Mouse (Mus musculus) lung, adult 2 months (tissue): ENCODE measurements around the gene Trcg1. TPM values are rescaled to one million over a fixed set of nuclear protein-coding genes. Genes with fewer than 3 reads are reported as not detected.

ENCODE experiments used
- DNase-seq: peaks from one replicate; pipeline ENCODE4 v3.0.0; 2022
- H3K4me1 ChIP-seq: fragments of 200-500 bp; 2 replicates; pipeline ENCODE4 v1.6.1; 2011; ENCODE audit warnings: low read length; ENCODE audit not compliant: control insufficient read depth, insufficient read depth
- H3K4me3 ChIP-seq: fragments of 200-500 bp; replicated peaks from 2 replicates; pipeline ENCODE3; 2011; ENCODE audit warnings: low read depth, mild to moderate bottlenecking, control low read depth, low read length; ENCODE audit errors: extremely low read depth
- CTCF ChIP-seq: fragments of 200-500 bp; IDR thresholded peaks from 2 replicates; pipeline ENCODE4 v1.5.1; 2011; ENCODE audit warnings: mild to moderate bottlenecking, low read length, control low read depth; ENCODE audit not compliant: insufficient read depth
- POLR2A ChIP-seq: fragments of 200-500 bp; IDR thresholded peaks from 2 replicates; pipeline ENCODE4 v1.6.1; 2011; ENCODE audit warnings: low read depth, mild to moderate bottlenecking, control low read depth, low read length, borderline replicate concordance; ENCODE audit errors: extremely low read depth
- WGBS: fragments of 180-500 bp; shearing (Covaris S2); methylation state at CpG from one replicate; pipeline ENCODE4 v1.1.7; 2018; 5-methylcytosine and 5-hydroxymethylcytosine counted together
- polyA plus RNA-seq: library from polyadenylated mRNA; depleted of rRNA; stranded (reverse); fragments of >200 nt; gene quantifications from 2 replicates; pipeline ENCODE4 v1.2.3, GENCODE M21; 2012

The Trcg1 gene
- polyA plus RNA-seq, 1 experiment: not detected

DNA sequence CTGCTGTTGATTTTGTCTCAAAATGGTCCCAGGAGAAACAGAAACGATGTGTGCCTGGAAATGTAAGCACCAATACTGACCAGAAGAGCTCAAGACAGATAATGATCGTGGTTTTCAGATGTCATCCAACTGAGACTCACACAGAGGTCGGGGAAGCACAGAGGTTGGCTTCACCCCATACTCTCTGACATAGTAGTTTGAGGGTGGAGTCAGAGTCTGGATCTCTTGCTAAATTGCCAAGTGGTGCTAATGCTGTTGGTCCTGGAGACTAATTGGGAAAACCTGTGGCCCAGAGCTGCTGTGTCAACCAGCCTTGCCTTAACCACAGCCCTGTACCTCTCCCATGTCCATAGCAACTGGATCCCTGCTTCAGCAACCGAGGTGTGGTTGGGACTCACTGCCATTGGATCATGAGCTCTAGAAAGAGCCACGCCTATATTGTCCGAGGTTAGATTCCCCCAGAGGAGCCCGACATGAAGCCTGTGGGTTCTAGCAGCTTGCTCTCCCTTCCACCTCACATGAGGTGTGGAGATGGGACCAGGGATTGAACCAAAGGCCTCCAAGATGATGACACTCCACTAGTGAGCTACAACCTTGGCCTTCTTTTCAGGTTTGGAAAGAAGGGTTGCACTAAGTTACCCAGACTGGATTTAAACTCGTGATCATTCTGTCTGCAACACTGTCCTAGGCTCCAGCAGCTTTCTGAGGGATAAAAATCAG lies 4.7 kb upstream of the Trcg1 start:
- WGBS: 63% methylated on average over 8 of the region's 8 CpGs
- Histone ChIP-seq H3K4me1 (0 out of 2 replicates have a peak, but pooled peaks cover 2% of the 10 kb centered on the region), H3K4me3 (no peak overlapping the region)
- DNase-seq: no peak
- TF ChIP-seq POLR2A: no peak
- TF ChIP-seq CTCF: no peak

DNA sequence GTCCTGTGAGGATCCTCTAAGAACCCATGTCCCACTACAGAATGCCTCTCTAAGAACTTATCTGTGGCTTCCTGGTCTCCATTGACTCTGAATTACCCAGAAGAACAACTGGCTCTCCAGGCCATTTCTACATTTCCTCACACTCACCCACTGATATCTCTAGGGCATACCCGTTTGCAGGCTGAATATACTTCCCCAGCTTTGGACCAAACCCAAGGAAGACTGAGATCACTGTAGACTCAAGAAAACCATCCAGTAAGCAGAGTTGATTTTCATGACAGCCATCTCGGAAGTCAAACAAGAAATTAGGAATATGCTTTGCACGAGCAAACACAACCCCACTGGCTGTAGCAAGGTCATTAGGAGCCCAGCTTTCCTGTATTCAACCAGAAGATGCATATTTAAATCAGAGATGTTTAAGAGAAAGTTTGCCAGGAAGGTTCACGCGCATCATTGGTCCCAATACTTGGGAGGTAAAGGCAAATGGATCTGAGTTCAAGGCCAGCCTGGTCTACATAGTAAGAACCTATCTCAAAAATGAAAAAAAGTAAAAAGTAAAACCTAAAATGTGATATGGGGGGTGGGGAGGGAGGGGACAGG lies 3.9 kb upstream of the Trcg1 start:
- Histone ChIP-seq H3K4me1 (0 out of 2 replicates have a peak, but pooled peaks cover 2% of the 10 kb centered on the region), H3K4me3 (no peak overlapping the region)
- DNase-seq: no peak
- TF ChIP-seq POLR2A (no peak), CTCF (no peak)
- 82% methylated on average over 5 of the region's 5 CpGs for WGBS

DNA sequence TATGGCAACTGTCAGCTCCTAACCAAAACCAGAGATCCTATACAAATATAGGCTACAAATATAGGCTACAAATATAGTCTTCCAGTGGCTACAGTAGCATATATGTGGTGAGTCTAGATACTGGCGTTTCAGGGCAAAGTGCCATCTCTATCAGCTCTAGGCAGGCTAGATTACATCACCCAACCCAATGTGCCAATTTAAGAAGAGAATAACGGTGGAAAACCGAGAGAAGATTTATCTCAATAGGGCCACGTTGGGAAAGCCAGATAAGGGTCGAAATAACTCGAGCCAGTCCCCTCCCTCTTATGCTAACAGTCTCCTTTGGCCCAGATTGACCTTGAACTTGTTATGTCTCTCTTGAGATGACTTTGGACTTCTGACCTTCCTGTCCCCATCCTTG lies 3.2 kb upstream of the Trcg1 start:
- no peak for TF ChIP-seq POLR2A
- TF ChIP-seq CTCF: no peak
- WGBS: 59% methylated on average over 6 of the region's 6 CpGs
- Histone ChIP-seq H3K4me1 (0 out of 2 replicates have a peak, but pooled peaks cover 2% of the 10 kb centered on the region), H3K4me3 (no peak overlapping the region)
- DNase-seq: no peak

DNA sequence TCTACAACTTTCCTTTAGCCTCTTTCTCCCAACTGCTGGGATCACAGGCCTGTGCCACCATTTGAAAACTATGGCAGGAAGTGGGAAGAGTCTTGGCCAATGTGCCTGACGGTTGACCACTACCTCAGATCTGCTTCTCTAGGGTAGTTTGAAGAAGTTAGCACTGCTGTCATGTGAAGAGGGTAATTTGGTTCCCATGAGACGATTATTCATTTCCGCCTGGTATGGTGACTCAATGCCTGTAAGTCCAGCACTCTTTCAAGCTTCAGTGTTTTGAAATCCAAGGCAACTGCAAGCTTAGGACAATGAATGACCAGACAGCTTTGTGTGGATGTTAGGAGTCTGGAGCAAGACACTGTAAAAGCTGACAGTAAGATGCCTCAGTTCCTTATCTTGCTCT lies 2.6 kb upstream of the Trcg1 start:
- 80% methylated on average over 3 of the region's 3 CpGs for WGBS

GRCm38 (mm10) chr9:57237705-57238104 lies 1.3 kb downstream of the Trcg1 start:
- H3K4me3 ChIP-seq: no peak overlapping the region
- TF ChIP-seq POLR2A: no peak
- no peak for TF ChIP-seq CTCF
- WGBS: 79% methylated on average over 5 of the region's 5 CpGs

More for the DNA sequence above, 2.6 kb upstream of the Trcg1 start:
- H3K4me1 ChIP-seq: 0 out of 2 replicates have a peak, but pooled peaks cover 2% of the 10 kb centered on the region
- H3K4me3 ChIP-seq: no peak overlapping the region
- TF ChIP-seq POLR2A (no peak), CTCF (no peak)
- DNase-seq: no peak

GRCm38 (mm10) chr9:57238220-57238619 lies 1.9 kb downstream of the Trcg1 start:
- no peak for DNase-seq
- whole genome bisulfite sequencing: 67% methylated on average over 2 of the region's 2 CpGs
- H3K4me1 ChIP-seq: no peaks in the 10 kb centered on the region
- H3K4me3 ChIP-seq: no peak overlapping the region
- TF ChIP-seq CTCF (no peak), POLR2A (no peak)

More at GRCm38 (mm10) chr9:57237705-57238104, 1.3 kb downstream of the Trcg1 start:
- no peak for DNase-seq
- H3K4me1 ChIP-seq: no peaks in the 10 kb centered on the region

DNA sequence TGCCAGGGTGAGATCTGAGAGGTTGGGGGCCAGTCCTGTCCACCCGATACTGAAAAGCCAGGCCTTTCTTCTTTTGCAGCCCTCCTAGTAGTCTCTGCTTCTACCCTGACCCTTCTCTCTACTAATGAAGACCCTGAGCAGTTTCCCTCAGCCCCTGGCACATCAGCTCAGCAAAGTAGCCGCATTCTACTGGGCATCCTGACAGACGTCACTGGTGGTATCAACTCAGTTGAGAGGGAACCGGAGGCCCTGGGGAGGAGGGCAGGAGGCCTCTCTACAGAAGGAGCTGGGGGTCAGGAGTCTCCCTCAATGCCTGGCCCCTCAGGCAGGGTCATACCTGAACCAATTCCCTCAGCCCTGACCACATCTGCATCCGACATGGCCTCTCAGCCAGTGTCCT lies 4.8 kb downstream of the Trcg1 start:
- TF ChIP-seq CTCF: no peak
- TF ChIP-seq POLR2A: no peak
- Histone ChIP-seq H3K4me3 (no peak overlapping the region), H3K4me1 (no peaks in the 10 kb centered on the region)
- WGBS: 86% methylated on average over 5 of the region's 5 CpGs
- DNase-seq: no peak

- Histone ChIP-seq H3K4me3 (no peak overlapping the region), H3K4me1 (peaks cover 2% of the 10 kb centered on the region; the same call in 1 of the 2 replicates)
- no peak for DNase-seq
- 35% methylated on average over 5 of the region's 5 CpGs for WGBS
- TF ChIP-seq CTCF (no peak), POLR2A (no peak)
Measured at GRCm38 (mm10) chr9:57242916-57243315, 6.6 kb downstream of the Trcg1 start.

GRCm38 (mm10) chr9:57244106-57244685 lies 7.8 kb downstream of the Trcg1 start:
- H3K4me1 ChIP-seq: peaks cover 6% of the 10 kb centered on the region; the same call in 1 of the 2 replicates
- H3K4me3 ChIP-seq: no peak overlapping the region
- WGBS: 58% methylated on average over 7 of the region's 7 CpGs
- DNase-seq: no peak
- TF ChIP-seq POLR2A: no peak
- no peak for TF ChIP-seq CTCF

- no peak for TF ChIP-seq CTCF
- Histone ChIP-seq H3K4me1 (peaks cover 6% of the 10 kb centered on the region; the same call in 1 of the 2 replicates), H3K4me3 (no peak overlapping the region)
- DNase-seq: no peak
- WGBS: 92% methylated on average over 5 of the region's 5 CpGs
Measured at GRCm38 (mm10) chr9:57246482-57246881, 10.1 kb downstream of the Trcg1 start.
